Mouse (Mus musculus) liver, embryonic 11.5 days (tissue): ENCODE measurements around the gene Catsperz. TPM values are rescaled to one million over a fixed set of nuclear protein-coding genes. Genes with fewer than 3 reads are reported as not detected.
A peak's percentile ranks its signal among the peaks of the same experiment; 100 is the strongest.
"Not testable (repeated sequence)": the region's sequence is repeated elsewhere in the genome, so short reads cannot be mapped to it uniquely, and the experiment has no call there.

Experiments used
- ATAC-seq: fragments of 200-750 bp; cut with Nextera tagmentation; replicated peaks from 2 replicates; pipeline ENCODE4 v1.8.0; 2017; ENCODE audit warnings: moderate number of reproducible peaks, mild to moderate bottlenecking, moderate TSS enrichment, moderate library complexity; ENCODE audit not compliant: low FRiP score
- DNase-seq: peaks from one replicate; pipeline ENCODE4 v3.0.0-alpha.2; 2017; ENCODE audit warnings: low spot score
- H3K27ac ChIP-seq: fragments of 300-500 bp; sonication (generic); 2 replicates; pipeline ENCODE4 v1.5.1; 2014; ENCODE audit warnings: mild to moderate bottlenecking, low read depth, low read length, control low read depth
- H3K27me3 ChIP-seq: fragments of 300-500 bp; sonication (generic); replicated peaks from 2 replicates; pipeline ENCODE4 v1.6.1; 2014; ENCODE audit warnings: low read length, mixed read lengths; ENCODE audit not compliant: control insufficient read depth, insufficient read depth
- H3K36me3 ChIP-seq: fragments of 300-500 bp; sonication (generic); 2 replicates; pipeline ENCODE4 v1.6.1; 2014; ENCODE audit warnings: mild to moderate bottlenecking, low read length, moderate library complexity, mixed read lengths; ENCODE audit not compliant: control insufficient read depth, insufficient read depth
- H3K4me1 ChIP-seq: fragments of 300-500 bp; sonication (generic); replicated peaks from 2 replicates; pipeline ENCODE4 v1.6.1; 2014; ENCODE audit warnings: low read length, mixed read lengths; ENCODE audit not compliant: control insufficient read depth, insufficient read depth
- H3K4me2 ChIP-seq: fragments of 300-500 bp; sonication (generic); 2 replicates; pipeline ENCODE4 v1.6.1; 2014; ENCODE audit warnings: mild to moderate bottlenecking, control low read depth, moderate library complexity
- H3K4me3 ChIP-seq: fragments of 300-500 bp; sonication (generic); 2 replicates; pipeline ENCODE4 v1.5.1; 2014; ENCODE audit warnings: low read depth, low read length, control low read depth
- H3K9ac ChIP-seq: fragments of 300-500 bp; sonication (generic); 2 replicates; pipeline ENCODE4 v1.6.1; 2014; ENCODE audit warnings: low read depth, low read length, control low read depth
- H3K9me3 ChIP-seq: fragments of 300-500 bp; sonication (generic); 2 replicates; pipeline ENCODE4 v1.6.1; 2016; ENCODE audit warnings: low read length, inconsistent platforms, mixed read lengths; ENCODE audit not compliant: control insufficient read depth
- WGBS: fragments of 180-500 bp; shearing (Covaris S2); extraction: QIAGEN DNeasy Blood & Tissue Kit; methylation state at CpG from one replicate; pipeline ENCODE4 v1.1.7; 2014; 5-methylcytosine and 5-hydroxymethylcytosine counted together
- polyA plus RNA-seq: library from polyadenylated mRNA; unstranded; fragments of >200 nt; fragmentation: Nextera tagmentation; extraction: Ambion mirVana; gene quantifications from 2 replicates; pipeline ENCODE4 v1.2.1, GENCODE M21; 2014

The Catsperz gene
- polyA plus RNA-seq, 1 experiment from 2014 or later: 0.49 TPM

DNA sequence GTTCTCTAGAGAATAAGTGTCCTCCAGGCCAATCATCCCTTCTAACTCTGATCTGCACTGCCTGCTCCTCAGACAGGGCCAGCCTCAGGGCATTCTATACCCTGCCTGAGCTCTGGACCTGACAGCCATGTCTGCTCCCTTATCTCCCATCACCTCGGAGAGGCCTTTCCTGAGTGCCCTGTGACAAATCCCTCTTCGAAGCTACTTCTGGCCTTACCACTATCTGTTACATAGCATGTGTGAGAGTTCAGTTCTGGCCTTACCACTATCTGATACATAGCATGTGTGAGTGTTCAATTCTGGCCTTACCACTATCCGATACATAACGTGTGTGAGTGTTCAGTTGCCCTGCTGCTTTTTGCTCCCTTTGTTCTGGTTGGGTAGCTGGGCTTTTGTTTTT is 9.9 kb downstream of the Catsperz start:
- ATAC-seq (peak; percentile 74), DNase-seq (no peak)
- H3K9ac ChIP-seq: peak overlapping the region; percentile 4
- no peaks in the 10 kb centered on the region for H3K27me3 ChIP-seq
- peaks cover 27% of the 10 kb centered on the region for H3K4me1 ChIP-seq
- no peak overlapping the region for H3K4me3 ChIP-seq
- H3K27ac ChIP-seq: peak overlapping the region; percentile 75; the same call in 1 of the 2 replicates
- 41% methylated on average over 4 of the region's 4 CpGs for WGBS
- H3K4me2 ChIP-seq: no peak overlapping the region
- peaks cover 30% of the 10 kb centered on the region for H3K36me3 ChIP-seq
- H3K9me3 ChIP-seq: no peaks in the 10 kb centered on the region

DNA sequence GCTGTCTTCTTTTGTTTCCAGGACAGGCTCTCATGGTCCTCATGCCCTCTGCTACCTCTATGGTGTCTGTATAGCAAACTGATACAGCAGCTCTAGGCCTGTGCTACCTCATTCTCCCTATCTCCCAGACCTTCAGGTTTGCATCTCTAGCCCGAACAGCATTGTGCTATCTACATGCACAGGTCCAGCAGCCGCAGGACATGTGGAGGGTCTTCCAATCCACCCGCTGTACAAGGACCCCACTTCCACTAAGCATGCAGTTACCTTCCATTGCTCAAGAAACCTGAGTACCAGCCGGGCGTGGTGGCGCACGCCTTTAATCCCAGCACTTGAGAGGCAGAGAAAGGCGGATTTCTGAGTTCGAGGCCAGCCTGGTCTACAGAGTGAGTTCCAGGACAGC is 10.6 kb downstream of the Catsperz start:
- Histone ChIP-seq H3K4me2 (no peak overlapping the region), H3K36me3 (peaks cover 30% of the 10 kb centered on the region), H3K4me3 (no peak overlapping the region), H3K27me3 (no peaks in the 10 kb centered on the region), H3K9ac (no peak overlapping the region), H3K27ac (no peak overlapping the region), H3K9me3 (no peaks in the 10 kb centered on the region), H3K4me1 (peaks cover 23% of the 10 kb centered on the region)
- WGBS: 86% methylated on average over 9 of the region's 9 CpGs
- ATAC-seq (no peak), DNase-seq (no peak)

DNA sequence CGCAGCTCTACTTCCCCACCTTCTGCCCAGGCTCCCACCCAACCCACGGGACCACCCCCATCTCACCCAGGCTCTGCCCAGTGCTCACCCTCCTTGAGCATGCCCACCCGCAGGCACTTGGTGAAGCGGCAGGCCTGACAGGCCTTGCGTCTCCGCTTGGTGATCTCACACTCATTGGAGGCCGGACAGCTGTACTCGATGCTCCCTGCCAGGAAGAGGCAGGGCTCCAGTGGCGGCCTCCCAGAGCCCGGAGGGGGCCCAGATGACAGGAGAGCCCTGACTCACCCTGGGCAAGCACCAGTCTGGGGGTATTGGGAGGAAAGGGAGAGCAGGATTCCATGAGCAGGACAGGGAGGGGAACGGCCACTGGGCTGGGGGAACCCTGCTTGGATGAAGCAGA is 11.2 kb downstream of the Catsperz start:
- H3K9ac ChIP-seq: no peak overlapping the region
- no peaks in the 10 kb centered on the region for H3K27me3 ChIP-seq
- 82% methylated on average over 11 of the region's 11 CpGs for WGBS
- no peak overlapping the region for H3K4me2 ChIP-seq
- peaks cover 28% of the 10 kb centered on the region for H3K36me3 ChIP-seq
- no peaks in the 10 kb centered on the region for H3K9me3 ChIP-seq
- ATAC-seq (no peak), DNase-seq (no peak)
- peaks cover 23% of the 10 kb centered on the region for H3K4me1 ChIP-seq
- no peak overlapping the region for H3K4me3 ChIP-seq
- no peak overlapping the region for H3K27ac ChIP-seq

DNA sequence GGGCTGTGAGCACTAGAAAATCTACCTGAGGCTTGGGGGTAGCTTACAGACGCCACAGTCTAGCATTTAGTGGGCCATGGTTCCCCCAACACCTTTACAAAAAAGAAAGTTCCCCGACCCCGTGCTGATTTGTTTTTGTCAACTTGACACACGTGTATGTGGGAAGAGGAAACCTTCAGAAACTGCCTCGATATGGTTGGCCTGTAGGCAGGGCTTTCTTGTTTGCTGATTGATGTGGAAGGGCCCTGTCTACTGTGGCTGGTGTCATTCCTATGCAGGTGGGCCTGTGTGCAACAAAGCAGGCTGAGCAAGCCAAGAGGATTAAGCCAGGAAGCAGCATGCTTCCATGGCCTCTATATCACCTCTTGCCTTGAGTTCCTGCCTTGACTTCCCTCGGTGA is 12.1 kb downstream of the Catsperz start:
- peaks cover 28% of the 10 kb centered on the region for H3K36me3 ChIP-seq

DNA sequence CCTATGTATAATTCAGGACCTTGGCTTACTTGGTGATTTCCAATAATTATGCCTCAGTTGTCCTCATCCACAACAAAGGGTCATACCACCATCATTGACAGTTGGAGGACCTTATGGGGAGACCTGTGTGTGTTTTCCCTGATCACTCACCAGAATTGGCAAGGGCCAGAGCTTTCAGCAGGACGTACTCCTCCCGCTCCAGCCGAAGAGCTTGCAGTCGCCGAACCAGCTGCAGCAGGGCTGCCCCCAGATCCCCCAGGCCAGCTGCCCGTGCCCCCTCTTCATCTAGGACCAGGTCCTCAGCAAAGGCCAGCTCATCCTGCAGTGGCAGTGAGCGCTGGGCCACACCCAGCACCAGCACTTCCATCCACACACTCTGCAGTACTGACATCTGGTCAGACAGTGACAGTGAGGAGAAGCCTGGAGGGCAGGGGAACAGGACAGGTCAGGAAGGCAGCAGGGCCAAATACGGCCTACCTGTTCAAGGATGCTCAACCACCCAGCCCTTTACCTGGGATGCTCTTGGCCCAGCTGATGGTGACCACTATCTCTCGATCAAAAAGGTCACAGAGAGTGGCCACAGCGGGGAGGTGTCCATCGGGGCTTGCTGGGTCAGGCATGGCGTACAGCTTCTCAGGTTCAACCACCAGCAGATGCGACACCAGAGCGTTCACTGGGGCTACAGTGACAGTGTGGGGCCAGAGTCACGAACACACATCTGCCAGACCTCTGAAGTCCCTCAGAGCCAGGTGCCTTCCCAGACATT is 12.8 kb downstream of the Catsperz start:
- peaks cover 35% of the 10 kb centered on the region for H3K4me1 ChIP-seq
- no peak for ATAC-seq
- H3K27ac ChIP-seq: no peak overlapping the region

More for the DNA sequence above, 12.1 kb downstream of the Catsperz start:
- no peak overlapping the region for H3K9ac ChIP-seq
- WGBS: 80% methylated on average over 6 of the region's 6 CpGs
- ATAC-seq (no peak), DNase-seq (no peak)
- no peak overlapping the region for H3K4me3 ChIP-seq
- peaks cover 29% of the 10 kb centered on the region for H3K4me1 ChIP-seq
- H3K27ac ChIP-seq: no peak overlapping the region
- H3K9me3 ChIP-seq: no peaks in the 10 kb centered on the region
- no peaks in the 10 kb centered on the region for H3K27me3 ChIP-seq
- no peak overlapping the region for H3K4me2 ChIP-seq

DNA sequence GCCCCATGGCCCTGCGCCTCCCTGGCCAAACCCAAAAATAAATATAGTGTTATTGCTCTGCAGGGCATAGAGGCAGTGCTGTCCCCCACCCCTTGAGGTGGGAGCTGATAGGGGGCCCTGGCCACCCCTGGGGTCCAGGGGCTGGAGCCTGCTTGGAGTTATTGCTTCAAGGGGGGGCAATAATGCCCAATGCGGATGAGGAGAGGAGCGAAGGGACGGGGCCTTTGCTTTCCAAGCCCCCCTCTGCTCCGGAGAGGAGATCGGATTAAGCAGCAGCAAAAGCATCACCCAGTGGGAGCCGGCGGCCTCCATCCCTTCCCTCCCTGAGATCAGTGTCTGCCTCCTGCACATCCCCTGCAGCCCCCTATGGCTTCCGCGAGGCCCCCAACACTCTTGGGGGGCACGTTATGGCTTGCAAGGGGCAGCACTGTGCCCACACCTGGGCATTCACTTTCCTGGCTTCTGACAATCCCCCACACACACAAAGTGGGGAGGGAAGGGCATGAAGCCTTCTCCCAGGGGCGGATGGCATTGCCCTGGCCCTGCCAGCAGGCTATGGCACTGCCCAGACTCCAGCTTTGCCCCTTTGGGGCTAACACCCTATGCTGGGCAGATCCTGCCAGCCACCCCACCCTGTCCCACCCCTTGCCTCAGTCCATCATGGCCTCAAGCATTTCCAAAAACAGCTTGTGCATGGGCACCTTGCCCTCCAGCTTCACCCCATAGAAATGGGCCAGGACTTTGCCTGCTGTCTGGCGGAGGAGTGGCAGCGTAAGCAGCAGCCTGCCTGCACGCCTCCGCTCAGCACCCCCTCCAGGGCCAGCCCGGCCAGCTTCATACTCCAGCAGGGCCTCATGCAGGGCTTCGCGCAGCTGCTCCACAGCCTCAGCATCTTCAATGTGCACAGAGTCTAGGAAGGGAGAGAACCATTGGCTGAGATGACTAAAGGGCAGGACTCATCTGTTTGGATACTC is 13.8 kb downstream of the Catsperz start:
- peak overlapping the region; percentile 47 for H3K27ac ChIP-seq
- H3K9me3 ChIP-seq: no peaks in the 10 kb centered on the region
- 86% methylated on average over 19 of the region's 19 CpGs for WGBS
- H3K9ac ChIP-seq: peak overlapping the region; percentile 42
- peak overlapping the region; percentile 77 for H3K4me3 ChIP-seq
- H3K36me3 ChIP-seq: peaks cover 33% of the 10 kb centered on the region
- ATAC-seq: no peak
- H3K4me1 ChIP-seq: peaks cover 33% of the 10 kb centered on the region
- peak overlapping the region; percentile 89 for H3K4me2 ChIP-seq
- no peaks in the 10 kb centered on the region for H3K27me3 ChIP-seq
- DNase-seq: peak; percentile 31

More for the DNA sequence above, 12.8 kb downstream of the Catsperz start:
- H3K9me3 ChIP-seq: no peaks in the 10 kb centered on the region
- no peak overlapping the region for H3K4me2 ChIP-seq
- peaks cover 28% of the 10 kb centered on the region for H3K36me3 ChIP-seq
- H3K4me3 ChIP-seq: peak overlapping the region; percentile 3; the same call in 1 of the 2 replicates
- WGBS: 90% methylated on average over 15 of the region's 15 CpGs
- no peak overlapping the region for H3K9ac ChIP-seq
- peak; percentile 32 for DNase-seq
- H3K27me3 ChIP-seq: no peaks in the 10 kb centered on the region

DNA sequence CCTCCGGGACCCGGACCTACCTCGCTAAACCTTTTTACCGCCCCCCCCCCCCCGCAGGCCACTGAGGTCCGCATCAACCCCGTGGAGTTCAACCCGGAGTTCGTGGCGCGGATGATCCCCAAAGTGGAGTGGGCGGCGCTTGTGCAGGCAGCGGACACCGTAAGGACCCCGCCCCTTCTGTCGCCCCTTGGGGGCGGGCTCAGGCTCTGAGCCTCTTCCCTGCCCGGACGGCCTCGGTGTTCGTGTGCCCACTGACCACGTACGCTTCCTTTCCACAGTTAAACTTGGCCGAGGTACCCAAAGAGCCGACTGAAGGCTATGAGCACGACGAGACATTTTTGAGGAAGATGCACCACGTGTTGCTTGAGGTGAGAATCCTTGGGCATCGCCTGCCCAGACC is 14.9 kb downstream of the Catsperz start:
- H3K4me3 ChIP-seq: peak overlapping the region; percentile 77
- WGBS: 1% methylated on average over 30 of the region's 30 CpGs
- H3K4me2 ChIP-seq: peak overlapping the region; percentile 89
- peak overlapping the region; percentile 84 for H3K9ac ChIP-seq
- peaks cover 40% of the 10 kb centered on the region for H3K36me3 ChIP-seq
- peaks cover 24% of the 10 kb centered on the region for H3K4me1 ChIP-seq
- ATAC-seq: peak; percentile 63
- peak overlapping the region; percentile 99 for H3K27ac ChIP-seq
- DNase-seq: peak; percentile 67
- not testable (repeated sequence) for H3K27me3 ChIP-seq, H3K9me3 ChIP-seq

DNA sequence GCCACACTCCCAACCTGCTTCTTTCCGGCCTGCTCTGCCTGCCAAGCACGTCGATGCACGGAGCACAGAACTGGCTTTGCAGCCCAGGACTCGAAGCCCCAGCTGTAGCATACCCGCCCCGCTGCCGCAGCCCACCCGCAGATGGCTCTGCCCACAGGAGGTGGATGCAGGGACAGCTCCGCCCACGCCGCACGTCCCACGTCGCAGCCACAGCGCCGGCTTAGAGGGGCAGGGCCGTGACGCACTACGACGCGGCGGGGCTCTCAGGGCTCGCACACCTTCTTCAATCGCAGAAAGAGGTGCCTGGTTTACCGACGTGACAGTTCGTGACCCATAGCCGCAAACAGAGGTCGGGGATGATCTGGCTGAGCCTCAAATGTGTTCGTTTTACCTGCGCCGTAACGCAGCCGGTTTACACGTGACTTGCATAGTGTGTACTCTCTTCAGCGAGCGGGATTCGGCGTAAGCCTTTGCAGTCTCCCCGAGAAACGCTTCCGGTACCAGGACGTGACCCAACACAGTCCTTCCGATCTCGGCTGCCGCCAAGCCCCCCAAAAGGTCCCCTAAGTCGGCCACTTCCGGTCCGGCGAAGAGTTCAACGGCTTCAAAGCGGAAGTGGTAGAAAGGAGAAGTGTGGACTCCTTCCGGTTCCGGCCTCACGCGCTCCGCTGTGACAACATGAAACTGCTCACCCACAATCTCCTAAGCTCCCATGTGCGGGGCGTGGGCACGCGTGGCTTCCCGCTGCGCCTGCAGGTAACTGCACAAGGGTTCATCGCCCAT is 15.5 kb downstream of the Catsperz start, which contains the start of the genes Trmt112 and Prdx5:
TSS of gene Trmt112 (plus strand) at position 192 of the 783 bp plus-strand sequence.
TSS of gene Prdx5 (minus strand) at position 600 of the 783 bp plus-strand sequence.
- Histone ChIP-seq H3K4me2 (peak within 1 kb of the TSS; percentile 89), H3K9ac (peak within 1 kb of the TSS; percentile 84), H3K4me3 (peak within 1 kb of the TSS; percentile 77), H3K27me3 (no peaks in the 10 kb centered on the region), H3K36me3 (peaks cover 40% of the 10 kb centered on the region), H3K9me3 (no peaks in the 10 kb centered on the region), H3K4me1 (peaks cover 21% of the 10 kb centered on the region), H3K27ac (peak within 1 kb of the TSS; percentile 99)
- DNase-seq: peak; percentile 89
- under 1% methylated on average over 65 of the region's 65 CpGs for WGBS
- ATAC-seq: peak; percentile 85
